Mouse (Mus musculus) liver, postnatal 0 days (tissue): ENCODE measurements at regions not wholly inside any gene's neighbourhood (a gene's known extent, or its start where the extent isn't known, plus 50 kb on each side); places are given as distances from the start of the nearest gene placed in this dataset.

Source experiments
- CTCF ChIP-seq: sonication (generic); IDR thresholded peaks from 2 replicates; pipeline ENCODE4 v1.5.1; 2016; ENCODE audit warnings: antibody characterized with exemption, low read depth
- EP300 ChIP-seq: IDR thresholded peaks from 2 replicates; pipeline ENCODE4 v1.6.1; 2016; ENCODE audit warnings: antibody characterized with exemption, low read depth, mild to moderate bottlenecking

GRCm38 (mm10) chr16:71851590-71852190, 456.4 kb upstream of the Robo1 start:
- TF ChIP-seq EP300, result no peak
- no peak for TF ChIP-seq CTCF
